Mouse (Mus musculus) heart, postnatal 36 days (tissue): Measurements from ENCODE around the gene Tnfrsf14. TPM values are rescaled to one million over a fixed set of nuclear protein-coding genes. Genes with fewer than 3 reads are reported as not detected.

ENCODE experiments used
- DNase-seq, 2 experiments: peaks; one replicate each; pipeline ENCODE4 v3.0.0; 2021 to 2022
- intact Hi-C: fragments of 180-260 bp; cut with DNase I; formaldehyde crosslinking; loops from one replicate; pipeline ENCODE4 v1.15.1; 2025
- total RNA-seq, 2 experiments: library from RNA; stranded (reverse); gene quantifications; 2 replicates each; pipeline ENCODE4 v1.2.3; 2021

Tnfrsf14 gene
- total RNA-seq, 2 experiments from 2014 or later, result 5.1 to 6.0 TPM

DNA sequence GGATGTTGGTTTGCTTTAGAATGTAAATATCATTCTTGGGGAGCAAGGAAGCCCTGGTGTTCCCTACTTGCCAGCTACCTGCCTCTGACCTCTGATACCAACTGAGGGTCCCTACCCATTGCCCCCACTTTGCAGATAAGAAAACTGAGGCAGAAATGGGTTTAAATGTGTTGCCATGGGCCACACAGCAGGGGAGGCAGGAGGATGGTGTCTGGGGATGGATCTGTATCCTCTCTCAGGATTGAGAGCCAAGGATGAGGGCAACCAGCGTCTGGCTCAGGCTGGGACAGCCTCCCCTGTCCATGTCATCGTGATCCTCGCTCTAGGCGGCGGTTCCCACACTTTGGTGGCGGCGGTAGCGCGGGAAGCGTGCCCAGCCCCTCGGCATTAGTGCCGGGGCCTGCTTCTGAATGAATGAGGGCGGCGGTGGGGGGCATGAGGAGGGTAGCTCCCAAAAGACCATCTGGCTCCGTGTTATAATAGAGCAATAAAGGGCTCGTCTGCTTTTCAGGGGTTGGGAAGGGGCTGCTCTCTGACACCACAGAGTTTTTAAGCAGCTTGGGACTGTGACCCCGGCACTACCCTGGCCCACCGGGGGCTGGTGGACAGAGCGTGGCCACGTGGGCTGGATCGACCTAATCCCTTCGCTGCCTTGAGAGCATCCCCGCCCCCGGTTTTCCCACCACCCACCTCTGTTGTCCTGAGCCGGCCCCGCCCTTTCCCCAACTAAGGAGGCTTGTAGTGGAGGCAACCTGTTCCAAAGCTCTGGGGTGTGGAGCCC, 24.3 kb upstream of the Tnfrsf14 start:
- no peak for DNase-seq
- intact Hi-C loops, result no loop called here

DNA sequence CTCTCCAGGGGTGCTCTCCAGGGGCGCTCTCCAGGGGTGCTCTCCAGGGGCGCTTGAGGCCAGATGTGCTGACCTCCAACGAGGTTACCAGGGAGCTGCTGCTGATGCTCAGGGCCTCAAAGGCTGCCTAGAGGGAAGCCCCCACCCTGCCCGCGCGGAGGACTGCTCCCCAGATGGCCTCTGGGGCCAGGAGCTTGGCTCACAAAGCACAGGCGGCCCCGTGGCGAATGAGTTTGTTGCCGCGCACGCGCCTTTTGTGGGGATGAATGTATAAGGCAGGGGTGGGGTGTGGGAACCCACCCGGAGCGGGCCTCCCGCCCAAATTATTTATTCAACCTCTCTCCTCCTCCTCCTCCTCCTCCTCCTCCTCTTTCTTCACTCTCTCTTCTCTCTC, 21.2 kb upstream of the Tnfrsf14 start:
- intact Hi-C loops, result no loop called here
- no peak for DNase-seq

DNA sequence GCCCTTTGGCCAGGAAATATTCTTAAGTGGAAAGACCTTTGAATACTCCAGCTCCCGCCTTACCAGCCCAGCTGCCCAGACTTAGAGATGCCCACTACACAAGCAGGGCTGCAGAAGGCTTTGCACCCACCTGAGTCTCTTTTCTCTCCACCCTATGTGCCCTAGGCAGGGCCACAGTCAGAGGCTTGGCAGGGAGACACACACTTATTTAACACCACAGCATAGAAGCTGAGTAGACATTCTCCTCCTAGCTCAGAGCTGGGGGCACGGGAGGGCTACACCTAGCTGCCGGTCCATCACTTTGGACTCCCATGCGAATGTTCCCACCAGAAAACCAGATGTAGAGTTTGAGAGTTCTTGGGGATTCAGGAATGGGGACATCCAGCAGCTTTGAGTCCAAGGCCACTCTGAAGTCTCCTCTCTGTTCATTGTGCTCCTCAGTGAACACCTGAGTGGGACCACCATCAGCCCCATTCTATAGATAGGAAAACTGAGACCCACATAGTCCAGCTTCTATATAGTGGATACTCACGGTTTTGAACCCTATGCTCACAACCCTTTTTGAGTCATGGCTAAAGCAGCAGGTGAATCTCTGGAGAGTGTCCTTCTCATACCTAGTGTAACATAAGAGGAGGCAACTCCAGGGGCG, 20.7 kb upstream of the Tnfrsf14 start:
- intact Hi-C loops, result no loop called here
- no peak for DNase-seq

DNA sequence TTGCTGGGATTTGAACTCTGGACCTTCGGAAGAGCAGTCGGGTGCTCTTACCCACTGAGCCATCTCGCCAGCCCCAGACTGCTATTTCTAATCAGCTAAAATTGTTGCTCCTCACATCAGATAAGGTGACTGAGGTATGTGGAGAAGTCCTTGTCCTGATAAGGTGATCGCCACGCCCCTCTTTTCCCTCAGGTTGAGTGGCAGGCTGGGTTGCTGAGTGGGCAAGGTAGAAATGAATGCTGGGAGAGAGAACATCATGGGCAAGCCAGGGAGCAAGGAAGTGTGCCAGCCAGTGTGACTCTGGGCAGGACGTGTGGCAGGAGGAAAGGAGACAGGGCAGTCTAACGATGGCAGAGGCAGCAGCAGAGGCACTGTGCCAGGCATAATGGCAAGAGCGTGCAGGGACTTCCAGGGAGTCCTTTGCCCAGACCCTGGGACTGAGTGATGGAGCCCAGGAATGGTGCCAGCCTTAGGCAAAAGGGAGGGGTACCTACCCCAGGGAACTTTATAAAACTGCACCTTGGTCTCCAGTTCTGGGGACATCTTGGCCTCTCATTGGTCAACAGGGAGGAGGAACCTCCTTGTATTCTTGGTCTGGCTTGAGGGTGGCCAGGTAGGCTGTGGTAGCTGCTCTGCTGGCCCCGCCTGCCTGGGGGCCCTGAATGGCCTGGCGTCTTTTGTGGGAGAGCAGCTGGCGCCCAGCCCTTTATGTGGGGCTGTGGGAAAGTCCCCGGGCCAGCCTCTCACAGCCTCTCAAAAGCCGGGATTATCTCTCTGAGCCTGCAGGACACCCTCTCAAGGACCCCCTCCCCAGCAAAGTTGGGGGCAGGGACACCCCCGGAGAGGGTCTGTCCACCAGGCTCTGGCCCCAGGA, 19.9 kb upstream of the Tnfrsf14 start:
- no peak for DNase-seq
- intact Hi-C loops, result no loop called here

GRCm38 (mm10) chr4:154946319-154946718, 18.0 kb upstream of the Tnfrsf14 start:
- peak; percentile 47 to 55 for DNase-seq

DNA sequence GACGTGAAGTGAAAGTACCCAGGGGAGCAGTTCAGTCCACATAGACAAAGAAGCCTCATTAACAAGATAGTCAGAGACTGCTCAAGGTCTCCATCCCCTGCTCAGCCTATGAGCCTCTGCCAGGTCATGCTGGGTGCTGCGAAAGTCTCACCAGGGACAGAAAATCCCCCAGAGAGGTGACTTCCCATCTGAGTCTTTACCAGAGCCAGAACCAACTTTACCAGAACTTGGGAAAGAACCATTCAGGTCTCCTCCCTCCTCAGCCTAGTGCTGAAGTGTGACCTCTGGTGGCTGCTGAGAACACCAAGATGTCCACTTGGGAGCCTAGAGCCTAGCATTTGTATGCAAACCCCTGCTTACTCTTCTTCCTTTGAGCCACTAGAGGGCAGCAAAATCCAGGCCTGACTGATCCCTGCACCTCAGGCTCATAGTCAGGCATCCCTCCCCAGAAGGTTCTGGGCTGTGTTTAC, 15.8 kb upstream of the Tnfrsf14 start:
- intact Hi-C loops, result loop anchor here (1.0 to 2.0 kb wide), 4 partner anchors 17 to 67 kb away; no protein-coding TSS in a partner anchor
- peak; percentile 72 to 74 for DNase-seq

More at GRCm38 (mm10) chr4:154946319-154946718, 18.0 kb upstream of the Tnfrsf14 start:
- intact Hi-C loops, result no loop called here

DNA sequence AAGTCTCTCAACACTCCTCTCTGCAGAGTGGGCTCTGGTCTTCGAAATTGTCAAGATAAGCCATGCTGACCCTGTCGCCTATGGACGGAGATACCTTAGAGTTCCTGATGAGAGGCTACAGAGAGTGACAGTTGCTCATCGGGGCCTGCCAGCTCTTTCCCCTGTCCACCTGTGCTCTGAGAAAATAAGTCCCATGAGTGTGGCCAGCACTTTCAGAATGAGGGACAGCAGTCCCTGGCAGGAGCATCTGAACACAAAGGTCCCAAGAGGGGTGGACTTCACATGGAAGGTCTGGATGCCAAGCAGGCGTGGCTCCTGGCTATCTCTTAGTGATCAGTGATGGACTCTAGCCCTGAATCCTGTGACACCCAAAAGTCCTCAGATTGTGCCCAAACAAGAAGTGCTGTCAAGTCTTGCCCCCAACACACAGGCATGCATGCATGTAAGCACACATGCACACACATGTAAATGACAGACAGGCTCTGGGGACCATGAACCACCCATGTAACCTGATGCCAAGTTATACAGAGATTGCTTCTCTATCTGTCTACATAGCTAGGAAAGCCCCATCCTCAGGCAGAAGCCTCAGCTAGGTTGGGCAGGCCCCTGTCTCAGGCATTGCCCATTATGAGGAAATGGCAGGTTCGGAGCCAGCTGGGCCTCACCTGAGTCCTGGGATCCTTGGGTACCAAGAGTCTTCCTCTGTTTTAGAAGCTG, 15.1 kb upstream of the Tnfrsf14 start:
- intact Hi-C loops, result loop anchor here (1.0 to 2.0 kb wide), 4 partner anchors 16 to 67 kb away; no protein-coding TSS in a partner anchor
- DNase-seq, result no peak

DNA sequence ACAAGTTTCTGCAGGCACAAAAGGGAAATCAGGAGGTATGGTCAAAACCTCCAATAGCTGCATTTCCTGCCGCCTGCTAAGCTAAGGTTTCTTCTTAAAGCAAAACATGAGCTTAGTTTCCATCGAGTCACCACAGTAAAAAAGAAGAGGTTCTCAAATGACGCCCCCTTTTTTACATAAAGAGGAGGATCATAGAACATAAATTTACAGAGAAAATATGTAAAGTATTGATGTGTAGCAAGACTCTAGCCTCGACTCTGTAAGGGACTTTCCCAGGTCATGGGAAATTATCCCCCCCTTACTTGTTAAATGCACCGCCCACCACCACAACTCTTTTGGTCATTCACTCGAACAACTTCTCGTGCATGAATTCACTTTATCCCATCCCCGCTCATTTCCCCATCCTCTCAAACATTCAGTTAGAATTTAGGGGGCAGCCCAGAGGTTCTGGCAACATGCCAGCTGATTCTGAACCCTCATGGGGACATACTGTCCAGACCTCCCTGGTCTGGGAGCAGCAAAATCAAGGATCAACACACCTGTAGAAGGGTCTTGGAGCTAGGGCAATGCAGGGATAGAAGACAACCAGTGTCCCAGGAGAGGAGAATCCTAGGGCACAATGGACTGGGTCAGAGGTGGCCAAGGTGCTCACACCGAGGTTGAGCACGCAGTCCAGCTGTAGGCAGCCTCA, 14.4 kb upstream of the Tnfrsf14 start:
- DNase-seq, result no peak
- intact Hi-C loops, result no loop called here

DNA sequence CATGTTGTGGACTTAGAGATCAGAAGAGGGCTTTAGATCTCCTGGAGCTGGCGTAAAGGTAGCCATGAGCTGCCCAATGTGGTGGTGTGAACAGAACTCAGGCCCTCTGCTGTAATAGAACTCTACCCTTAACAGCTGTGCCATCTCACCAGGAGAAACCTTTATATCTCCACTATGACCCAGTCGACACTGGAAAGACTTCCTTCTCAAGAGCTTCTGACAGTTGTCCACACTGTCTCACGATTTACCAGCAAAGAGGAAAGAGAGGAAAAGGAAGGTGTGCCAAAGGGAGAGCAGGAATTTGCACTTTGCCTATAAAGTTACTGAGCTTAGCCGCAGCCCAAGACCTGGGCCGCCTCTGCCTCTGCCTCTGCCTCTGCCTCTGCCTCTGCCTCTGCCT, 13.5 kb upstream of the Tnfrsf14 start:
- DNase-seq, result no peak
- intact Hi-C loops, result no loop called here

- intact Hi-C loops, result no loop called here
- DNase-seq, result no peak
These were observed 11.8 kb upstream of the Tnfrsf14 start for GRCm38 (mm10) chr4:154940156-154940555.

- intact Hi-C loops, result no loop called here
These were observed 9.4 kb upstream of the Tnfrsf14 start for GRCm38 (mm10) chr4:154937746-154938145.

DNA sequence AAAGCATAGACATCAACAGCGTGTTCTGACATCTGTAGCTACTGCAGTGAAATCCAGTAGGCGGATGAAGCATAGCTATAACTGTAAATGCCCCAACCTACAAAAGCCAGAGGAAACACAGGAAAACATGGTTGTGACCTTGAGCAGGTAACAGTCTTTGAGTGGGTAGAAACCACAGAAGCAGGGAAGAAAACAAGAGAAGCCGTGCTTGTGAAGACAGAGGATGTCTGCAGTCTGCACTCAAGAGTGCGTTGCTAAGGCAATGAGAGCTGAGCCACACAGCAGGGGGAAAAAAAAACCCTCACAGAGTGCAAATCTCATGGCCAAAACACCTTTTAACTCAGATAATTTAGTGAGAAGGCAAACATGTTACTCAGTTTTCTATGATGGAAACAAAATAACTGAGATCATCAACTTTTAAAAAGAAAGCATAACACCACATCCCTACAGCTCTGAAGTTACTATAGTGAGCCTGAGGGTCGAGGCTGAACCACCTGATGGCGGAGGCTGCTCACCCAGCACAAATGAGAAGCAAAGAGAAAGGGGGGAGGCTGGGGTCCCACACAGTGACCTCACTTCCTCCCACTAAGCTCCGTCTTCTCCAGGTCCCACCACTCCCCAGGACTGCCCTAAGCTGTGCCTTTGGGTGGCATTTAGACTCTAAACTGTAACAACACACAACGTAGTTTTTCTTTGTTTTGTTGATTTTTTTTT, 8.3 kb upstream of the Tnfrsf14 start:
- intact Hi-C loops, result no loop called here
- no peak for DNase-seq

More at GRCm38 (mm10) chr4:154937746-154938145, 9.4 kb upstream of the Tnfrsf14 start:
- DNase-seq, result no peak

DNA sequence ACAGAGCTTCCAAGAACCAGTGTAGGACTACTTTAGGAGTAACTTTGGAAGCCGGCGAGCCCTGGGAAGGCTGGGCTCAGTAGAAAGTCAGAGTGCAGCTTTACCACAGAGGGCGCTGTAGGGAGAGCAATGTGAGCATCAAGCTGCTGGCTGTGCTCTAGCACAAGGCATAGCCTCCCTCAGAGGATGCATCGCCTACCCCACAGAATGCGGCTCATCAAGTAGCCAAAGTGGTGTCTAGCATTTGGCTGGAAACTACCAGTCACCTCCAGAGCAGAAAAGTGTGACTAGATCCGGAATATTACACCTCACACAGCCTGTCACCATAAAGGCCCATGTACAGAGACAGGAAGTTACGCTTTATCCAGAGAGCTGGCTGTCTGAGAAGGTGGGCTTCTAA, 7.4 kb upstream of the Tnfrsf14 start:
- intact Hi-C loops, result no loop called here
- no peak for DNase-seq

- intact Hi-C loops, result no loop called here
- DNase-seq, result no peak
These were observed 6.4 kb upstream of the Tnfrsf14 start for GRCm38 (mm10) chr4:154934800-154935199.

DNA sequence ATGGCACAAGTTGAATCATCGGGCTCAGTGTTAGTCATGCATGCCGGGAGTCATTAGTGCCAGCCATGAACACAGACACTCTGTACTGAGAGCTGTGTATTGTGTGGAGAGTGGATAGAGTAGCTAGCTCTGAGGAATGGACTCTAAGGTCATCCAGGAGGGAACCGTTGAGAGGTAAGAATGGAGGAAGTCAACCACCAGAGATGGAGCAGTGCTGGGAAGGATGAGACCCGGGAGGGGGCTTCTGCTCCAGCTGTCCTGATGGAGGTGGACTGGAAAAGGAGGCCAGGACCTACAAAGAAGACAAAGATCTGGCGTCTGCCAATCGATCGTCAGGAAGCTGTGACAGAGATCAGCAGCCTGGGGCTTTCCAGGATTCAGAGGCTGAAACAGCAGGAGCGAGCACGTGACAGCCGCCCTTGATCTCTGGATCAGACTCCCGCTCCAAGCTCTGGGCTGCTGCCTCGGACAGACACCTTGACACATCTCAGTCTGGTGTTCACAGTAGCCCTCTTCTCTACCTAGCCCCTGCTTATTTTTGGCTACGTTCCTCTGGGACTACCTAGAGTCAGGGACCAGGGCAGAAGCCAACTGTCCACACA, 5.0 kb upstream of the Tnfrsf14 start:
- no peak for DNase-seq
- intact Hi-C loops, result no loop called here

DNA sequence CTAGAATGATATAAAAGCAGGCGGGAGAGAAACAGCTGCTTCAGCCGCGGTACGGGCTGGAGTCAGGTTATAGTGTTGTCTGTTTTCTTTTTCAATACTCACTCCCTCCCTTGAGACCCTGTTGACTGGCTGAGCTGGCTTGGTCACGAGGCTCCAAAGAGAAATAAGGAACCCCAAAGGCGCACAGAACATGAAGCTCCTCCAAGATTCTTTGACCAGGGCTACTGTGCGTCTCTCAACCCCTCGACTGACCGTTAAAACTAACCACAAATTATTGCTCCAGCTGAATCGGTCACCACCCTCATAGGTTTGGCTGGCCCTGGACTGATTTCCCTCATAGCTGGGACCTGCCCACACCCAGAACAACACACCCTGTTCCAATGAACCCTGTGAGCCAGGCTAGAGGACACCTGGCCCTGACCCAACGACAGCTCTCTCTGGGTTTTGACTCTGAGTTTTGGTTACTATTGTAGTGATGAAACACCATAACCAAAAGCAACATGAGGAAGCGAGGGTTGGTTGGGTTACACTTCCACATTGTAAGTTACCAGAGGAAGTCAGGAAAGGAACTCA, 811 bp upstream of the Tnfrsf14 start:
- peak; percentile 41 to 44 for DNase-seq

DNA sequence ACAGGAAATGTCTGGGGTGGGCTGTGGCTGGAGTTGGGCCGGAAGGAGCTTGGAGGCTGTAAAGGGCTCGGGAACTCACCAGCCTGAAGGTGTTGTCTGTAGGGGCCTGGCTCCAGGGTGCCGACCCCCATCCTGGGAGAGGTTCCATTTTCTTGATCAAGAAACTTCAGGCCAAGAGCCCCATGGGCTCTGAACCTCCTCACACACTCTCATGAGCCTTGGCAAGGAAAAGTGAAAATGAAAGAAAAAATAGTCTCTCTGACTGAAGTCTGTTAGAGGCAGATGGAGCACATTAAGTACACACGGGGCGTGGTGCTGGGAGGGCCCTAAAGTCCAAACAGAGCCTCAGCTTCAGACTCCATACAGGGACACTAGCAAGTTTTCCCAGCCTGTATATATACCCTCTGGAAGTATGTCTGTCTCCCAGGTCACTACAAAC, 445 bp downstream of the Tnfrsf14 start:
- DNase-seq, result peak; percentile 57 to 72
- intact Hi-C loops, result loop anchor here (1.0 kb wide), 1 partner anchor 16 kb away; no protein-coding TSS in a partner anchor

More for the DNA sequence above, 811 bp upstream of the Tnfrsf14 start:
- intact Hi-C loops, result no loop called here
